Comparison of ENCODE assay signal across 10 mouse cellular contexts in genomic region chr4:53437110-53437755, GRCm38 (mm10). TPM values are rescaled to one million over a fixed set of nuclear protein-coding genes. Genes with fewer than 3 reads are reported as not detected.
DNase-seq lines count a peak whose midpoint lies in the region; ATAC-seq and TF ChIP-seq lines count a peak whose summit lies in the region.
"Had no signal": no experiment of that assay in that cellular context is flagged by ENCODE, and none has a peak within 500 bp of the region (broad histone marks: within the 10 kb centered on the region; RNA-seq: fewer than 3 reads in every experiment).

No protein-coding gene starts in this region.

- intact Hi-C loops in gastrocnemius, adult 2 months (cut with DNase I), result no loop called here

- no peaks in the 10 kb centered on the region for H3K36me3 ChIP-seq in neural tube, embryonic 13.5 days
- H3K36me3 ChIP-seq in hindbrain, embryonic 14.5 days (replicated peaks; ENCODE audit: control insufficient read depth, insufficient read depth), result no peaks in the 10 kb centered on the region
- H3K36me3 ChIP-seq: limb, embryonic 13.5 days had no signal

- WGBS in neural tube, embryonic 13.5 days, result 31% methylated on average over 10 of the region's 10 CpGs
- WGBS in hindbrain, embryonic 14.5 days, result 42% methylated on average over 10 of the region's 10 CpGs

- H3K9me3 ChIP-seq in neural tube, embryonic 13.5 days, result no peaks in the 10 kb centered on the region
- H3K9me3 ChIP-seq in hindbrain, embryonic 14.5 days (ENCODE audit: control insufficient read depth, low read length), result no peaks in the 10 kb centered on the region
- H3K9me3 ChIP-seq: limb, embryonic 13.5 days had no signal

- peaks cover 47% of the 10 kb centered on the region for H3K4me1 ChIP-seq in neural tube, embryonic 13.5 days (replicated peaks)
- peaks cover 10% of the 10 kb centered on the region for H3K4me1 ChIP-seq in hindbrain, embryonic 14.5 days (replicated peaks; ENCODE audit: control insufficient read depth, insufficient read depth, low read length)

- H3K4me3 ChIP-seq in gastrocnemius, adult 2 months, result no peak overlapping the region
- no peak overlapping the region for H3K4me3 ChIP-seq in neural tube, embryonic 13.5 days
- H3K4me3 ChIP-seq in hindbrain, embryonic 14.5 days (replicated peaks; ENCODE audit: low read length), result no peak overlapping the region
- H3K4me3 ChIP-seq: heart, adult 2 months; limb, embryonic 13.5 days had no signal

- no peak overlapping the region for H3K9ac ChIP-seq in neural tube, embryonic 13.5 days
- no peak overlapping the region; the same call in 1 of the 2 replicates for H3K9ac ChIP-seq in hindbrain, embryonic 14.5 days
- H3K9ac ChIP-seq: limb, embryonic 13.5 days had no signal

- no peak for TF ChIP-seq CTCF in gastrocnemius, adult 2 months (IDR thresholded peaks at IDR 0.05)

- H3K27me3 ChIP-seq in neural tube, embryonic 13.5 days, result no peaks in the 10 kb centered on the region
- H3K27me3 ChIP-seq in hindbrain, embryonic 14.5 days (ENCODE audit: control insufficient read depth, insufficient read depth, low read length), result no peaks in the 10 kb centered on the region
- H3K27me3 ChIP-seq: limb, embryonic 13.5 days had no signal

- peak; percentile 52 for DNase-seq in gastrocnemius, adult 2 months
- DNase-seq in gastrocnemius, postnatal 4 days (ENCODE audit: low spot score in 2 of 2), result no peak
- DNase-seq in neural tube, embryonic 10.5 days (ENCODE audit: extremely low spot score, low spot score), result no peak
- DNase-seq in layer of hippocampus, adult 8-10 months (ENCODE audit: low spot score in 2 of 2), result peak; percentile 40 to 56
- peak; percentile 75 for DNase-seq in telencephalon, adult 2 months (ENCODE audit: low read depth, low spot score)
- no peak for DNase-seq in thymus, adult 18-20 months
- no peak for DNase-seq in hindbrain, embryonic 14.5 days (ENCODE audit: low spot score)

- H3K4me2 ChIP-seq in neural tube, embryonic 13.5 days, result peak overlapping the region; percentile 18; the same call in 1 of the 2 replicates
- no peak overlapping the region for H3K4me2 ChIP-seq in hindbrain, embryonic 14.5 days (replicated peaks)
- H3K4me2 ChIP-seq: limb, embryonic 13.5 days had no signal

- H3K27ac ChIP-seq in gastrocnemius, adult 2 months, result peak overlapping the region; percentile 98
- peak overlapping the region; percentile 56 for H3K27ac ChIP-seq in neural tube, embryonic 13.5 days (replicated peaks)
- H3K27ac ChIP-seq in hindbrain, embryonic 14.5 days, result no peak overlapping the region
- H3K27ac ChIP-seq: limb, embryonic 13.5 days had no signal

- ATAC-seq in neural tube, embryonic 13.5 days (ENCODE audit: low read depth), result no peak
- ATAC-seq in hindbrain, embryonic 14.5 days (ENCODE audit: low FRiP score), result no peak

RNA-seq across cellular contexts. Expression of gene Slc44a1, which starts 3.0 kb away (rescaled TPM):
- total RNA-seq in gastrocnemius, adult 2 months (2021), result 10 to 100 TPM; 15.8 to 17.7 TPM
- 10 to 100 TPM; 39.3 to 42.1 TPM for total RNA-seq in gastrocnemius, postnatal 4 days (2021)
- polyA plus RNA-seq in neural tube, embryonic 13.5 days (2015; fragmentation: Nextera tagmentation; extraction: Ambion mirVana), result 11.9 and 13.3 TPM in 2 replicates
- 100 to 1,000 TPM in 1 of 4 experiments, 10 to 100 TPM in 3; 79.1 to 102 (median 92.1) TPM for total RNA-seq in layer of hippocampus, adult 8-10 months (2022)
- polyA plus RNA-seq in hindbrain, embryonic 14.5 days (2014; fragmentation: Nextera tagmentation; extraction: Ambion mirVana), result 16.6 and 17.7 TPM in 2 replicates

Comparison
In these comparisons a context has a peak if more than half of its experiments do, and no peak if none do; other contexts are left out.
1. DNase-seq: peak in gastrocnemius, adult 2 months (single experiment), layer of hippocampus, adult 8-10 months (2 of 2) and telencephalon, adult 2 months (single experiment); none in gastrocnemius, postnatal 4 days (0 of 2), neural tube, embryonic 10.5 days (single experiment), thymus, adult 18-20 months (0 of 2) and hindbrain, embryonic 14.5 days (single experiment).